Mouse (Mus musculus): ENCODE results near the gene Lnp1.
"Not testable (repeated sequence)": the region's sequence is repeated elsewhere in the genome, so short reads cannot be mapped to it uniquely, and the experiment has no call there.

The Lnp1 gene

DNA sequence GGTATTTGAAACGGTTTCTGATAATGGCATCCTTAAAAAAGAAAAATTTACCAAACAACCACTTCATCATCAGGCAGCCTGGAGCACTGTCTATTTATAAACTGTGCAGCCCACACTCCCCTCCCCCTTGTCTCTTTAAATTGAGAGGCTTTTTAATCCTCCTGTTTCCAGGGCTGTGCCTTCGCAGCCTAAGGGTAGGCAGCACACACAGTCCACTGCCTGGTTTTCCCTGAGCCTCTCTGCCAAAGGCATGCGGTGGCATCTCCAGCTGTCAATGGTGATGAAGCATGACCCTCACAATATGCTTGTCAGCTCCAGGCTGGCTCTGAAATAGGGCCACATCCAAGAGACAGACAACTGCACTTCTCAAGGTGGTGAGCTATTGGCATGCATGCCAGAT is at the start of gene Lnp1:
Gene Lnp1 (minus strand): TSS at position 39 of the 400 bp plus-strand sequence.
- no peak for DNase-seq

DNA sequence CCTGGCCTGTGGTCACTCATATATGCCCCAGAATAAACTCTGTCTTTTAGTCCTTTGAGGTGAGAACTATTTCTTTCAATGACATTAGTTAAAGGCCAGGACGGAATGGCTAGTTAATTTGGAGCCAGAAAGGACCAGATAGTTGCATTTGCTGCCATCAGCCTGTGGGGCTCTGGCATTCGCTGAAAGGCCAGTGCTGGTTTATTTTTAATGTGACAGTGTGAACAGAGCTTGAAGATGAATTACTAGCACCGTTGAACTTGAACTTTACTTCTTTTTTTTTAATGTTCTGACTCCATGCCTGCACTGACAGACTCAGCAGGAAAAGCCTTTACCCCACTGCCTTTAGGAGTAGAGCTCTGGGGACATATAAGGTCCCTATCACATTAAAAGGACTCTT is 46.8 kb upstream of the Lnp1 start:
- no peak for DNase-seq

DNA sequence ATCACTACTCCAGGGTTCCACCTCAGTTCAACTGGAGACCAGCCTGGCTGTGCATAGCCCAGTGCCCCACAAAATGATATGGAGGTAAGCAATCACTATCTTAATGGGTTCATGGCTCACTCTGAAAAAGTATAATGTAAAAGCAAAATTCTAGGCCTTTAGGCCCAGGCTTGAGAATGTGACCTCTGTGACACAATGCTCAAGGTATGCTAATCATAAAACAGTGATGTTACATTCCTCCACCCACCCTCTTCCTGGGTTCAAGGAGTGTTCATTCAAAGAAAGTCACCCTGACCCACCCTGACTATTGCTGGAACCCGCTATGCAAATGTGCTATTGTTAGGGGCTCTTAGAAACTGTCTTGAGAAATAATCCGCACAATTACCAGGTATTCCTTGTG is 30.4 kb upstream of the Lnp1 start:
- not testable (repeated sequence) for DNase-seq

DNA sequence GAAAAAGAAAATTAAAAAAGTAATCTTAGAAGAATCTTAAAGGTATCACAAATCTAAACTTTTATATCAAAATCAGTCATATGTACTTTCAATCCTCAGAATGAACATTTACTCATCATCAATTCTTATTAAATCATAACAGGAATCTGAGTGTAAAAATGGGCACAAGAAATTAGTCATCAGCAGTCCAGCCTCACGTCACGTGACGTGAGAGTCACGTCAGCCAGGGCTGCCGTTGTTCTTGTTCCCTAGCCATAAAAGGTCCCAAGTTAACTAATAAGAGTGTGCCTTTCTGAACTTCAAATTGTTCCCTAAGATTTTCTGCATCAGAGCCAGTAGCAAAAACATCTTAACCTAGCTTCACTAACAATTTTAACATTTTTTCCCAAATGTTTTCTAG is 21.2 kb upstream of the Lnp1 start:
- no peak for DNase-seq

DNA sequence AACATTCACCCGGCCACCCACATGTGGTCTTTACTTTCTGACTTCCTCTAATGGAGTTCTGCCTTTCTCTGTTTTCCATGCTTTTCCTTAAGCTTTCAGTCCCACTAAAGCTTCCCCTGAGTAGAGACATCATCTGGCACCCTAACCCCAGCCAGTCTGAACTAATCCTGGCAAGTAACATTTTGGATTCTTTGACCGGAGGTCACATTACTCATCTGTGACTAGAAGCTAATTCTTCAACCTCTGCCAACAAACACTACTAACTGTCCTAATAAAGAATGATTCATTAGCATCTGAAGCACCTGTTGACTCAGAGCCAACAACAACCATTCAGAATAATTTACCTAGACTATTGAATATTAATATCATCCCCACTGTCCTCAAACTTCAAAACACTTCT is 14.5 kb upstream of the Lnp1 start:
- DNase-seq = no peak

DNA sequence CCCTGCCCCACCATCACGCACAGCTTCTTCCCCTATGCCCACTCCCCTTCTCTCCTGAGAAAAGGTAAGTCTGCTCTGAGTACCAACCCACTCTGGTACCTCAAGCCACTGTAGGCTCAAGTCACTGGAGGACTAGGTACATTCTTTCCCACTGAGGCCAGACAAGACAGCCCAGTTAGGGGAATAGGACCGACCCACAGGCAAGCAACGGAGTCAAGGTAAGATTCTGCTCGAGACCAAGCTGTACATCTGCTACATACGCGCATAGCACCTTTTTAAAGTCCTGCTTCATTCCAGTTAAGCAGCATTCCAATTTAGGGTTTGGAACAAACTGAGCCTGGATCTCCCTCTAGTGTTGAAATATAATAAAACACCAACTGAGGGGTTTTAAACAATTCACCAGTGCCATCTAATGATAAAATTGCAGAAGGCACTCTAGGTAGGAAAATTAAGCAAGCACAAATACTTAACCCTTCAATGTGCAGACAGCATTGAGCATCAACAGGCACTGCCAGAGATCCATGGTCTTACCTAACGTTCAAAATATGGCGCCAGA is 7.7 kb downstream of the Lnp1 start:
- DNase-seq = no peak

DNA sequence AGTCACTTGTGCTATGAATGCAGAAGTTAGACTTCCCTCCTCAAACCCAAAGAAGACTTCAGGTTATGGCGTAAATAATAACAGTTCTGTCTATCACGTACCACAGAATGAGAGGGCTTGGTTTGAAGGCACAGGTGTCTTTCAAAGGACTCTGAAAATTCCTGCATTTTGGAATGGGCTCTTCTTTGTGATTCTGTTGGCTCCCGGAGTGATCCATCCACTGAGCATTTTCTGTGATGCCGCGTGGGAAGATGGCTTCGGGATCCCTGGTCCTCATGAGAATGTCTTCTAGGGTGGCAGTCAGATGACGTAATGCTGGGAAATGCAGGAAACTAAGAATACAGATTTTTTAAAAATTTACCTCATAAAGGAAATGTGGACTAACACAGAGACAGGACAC is 10.6 kb downstream of the Lnp1 start:
- no peak for DNase-seq

DNA sequence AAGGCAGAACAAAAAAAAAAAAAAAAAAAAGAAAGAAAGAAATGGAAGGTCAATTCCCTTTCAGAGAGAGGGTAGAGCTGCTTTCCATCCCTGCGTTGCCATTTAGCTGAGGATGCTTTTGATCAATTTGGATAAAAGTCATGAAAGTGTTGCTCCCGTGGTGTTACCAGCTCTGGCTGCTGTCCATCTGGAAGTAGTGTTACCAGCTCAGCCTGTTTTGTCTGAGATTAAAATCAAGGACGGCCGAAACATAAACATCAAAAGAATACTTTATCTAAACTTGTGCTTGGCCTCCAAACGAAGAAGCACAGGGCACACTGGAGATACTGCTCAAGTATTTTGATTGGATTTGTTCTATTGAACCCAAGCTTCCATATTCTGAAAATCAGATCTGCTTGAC is 18.9 kb downstream of the Lnp1 start:
- no peak for DNase-seq

DNA sequence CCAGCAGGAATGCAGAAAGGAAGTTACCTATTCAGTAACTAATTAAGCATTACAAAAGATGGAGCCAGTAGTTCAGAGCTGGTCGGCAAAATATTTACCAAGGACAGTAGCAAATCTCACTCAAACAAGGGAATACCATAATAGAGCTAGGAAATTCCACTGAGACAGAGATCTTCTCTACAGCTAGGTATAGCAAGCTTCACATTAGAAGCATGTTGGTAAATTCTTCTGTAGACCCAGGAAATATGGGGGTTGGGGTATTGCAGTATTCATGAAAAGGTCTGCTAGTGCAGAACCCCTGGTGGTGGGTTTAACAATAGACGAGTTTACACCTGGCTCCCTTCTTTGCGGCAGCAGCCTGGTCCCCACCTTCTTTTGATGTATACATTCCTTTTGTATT is 25.7 kb downstream of the Lnp1 start:
- not testable (repeated sequence) for DNase-seq

DNA sequence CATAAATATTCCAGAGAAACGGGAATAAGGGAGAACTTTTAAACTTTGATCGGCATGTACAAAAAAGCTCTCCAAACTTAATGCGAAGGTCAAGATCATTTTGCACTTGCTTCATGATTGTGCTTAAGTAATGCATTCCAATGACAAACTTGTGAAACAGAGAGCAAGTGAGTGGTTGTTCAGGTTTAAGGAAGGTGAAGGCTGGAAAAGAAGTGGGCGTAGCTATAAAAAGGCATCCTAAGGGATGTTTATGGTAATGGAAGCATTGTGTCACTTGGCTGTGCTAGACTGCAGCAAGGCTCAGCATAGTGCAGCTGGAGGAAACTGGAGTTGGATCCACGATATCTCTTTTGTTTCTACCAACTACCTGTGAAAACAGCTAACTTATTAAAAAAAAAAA is 36.3 kb downstream of the Lnp1 start:
- no peak for DNase-seq

DNA sequence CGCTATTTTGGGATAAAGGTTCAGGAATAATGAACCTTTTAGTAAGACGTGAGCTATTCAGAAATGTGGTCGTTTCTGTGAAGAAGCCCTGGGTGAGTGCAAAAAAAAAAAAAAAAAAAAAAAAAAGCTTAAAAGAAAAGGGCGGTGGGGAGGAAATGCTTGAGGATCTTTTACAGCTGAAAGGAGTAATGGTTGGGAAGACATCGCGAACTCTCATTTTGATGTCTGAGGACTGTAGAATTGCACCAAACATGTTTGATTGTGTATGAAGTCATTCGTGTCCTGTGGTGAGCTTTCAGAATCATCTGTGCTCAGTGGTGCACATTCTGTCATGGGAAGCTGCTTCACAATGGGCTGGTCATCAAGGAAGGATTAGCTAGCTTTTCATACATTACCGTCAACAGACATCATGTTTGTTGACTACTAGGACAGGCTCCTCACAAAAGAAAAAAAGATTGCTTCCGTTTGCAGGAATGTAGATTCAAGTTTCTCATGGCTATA is 41.2 kb downstream of the Lnp1 start:
- no peak for DNase-seq

DNA sequence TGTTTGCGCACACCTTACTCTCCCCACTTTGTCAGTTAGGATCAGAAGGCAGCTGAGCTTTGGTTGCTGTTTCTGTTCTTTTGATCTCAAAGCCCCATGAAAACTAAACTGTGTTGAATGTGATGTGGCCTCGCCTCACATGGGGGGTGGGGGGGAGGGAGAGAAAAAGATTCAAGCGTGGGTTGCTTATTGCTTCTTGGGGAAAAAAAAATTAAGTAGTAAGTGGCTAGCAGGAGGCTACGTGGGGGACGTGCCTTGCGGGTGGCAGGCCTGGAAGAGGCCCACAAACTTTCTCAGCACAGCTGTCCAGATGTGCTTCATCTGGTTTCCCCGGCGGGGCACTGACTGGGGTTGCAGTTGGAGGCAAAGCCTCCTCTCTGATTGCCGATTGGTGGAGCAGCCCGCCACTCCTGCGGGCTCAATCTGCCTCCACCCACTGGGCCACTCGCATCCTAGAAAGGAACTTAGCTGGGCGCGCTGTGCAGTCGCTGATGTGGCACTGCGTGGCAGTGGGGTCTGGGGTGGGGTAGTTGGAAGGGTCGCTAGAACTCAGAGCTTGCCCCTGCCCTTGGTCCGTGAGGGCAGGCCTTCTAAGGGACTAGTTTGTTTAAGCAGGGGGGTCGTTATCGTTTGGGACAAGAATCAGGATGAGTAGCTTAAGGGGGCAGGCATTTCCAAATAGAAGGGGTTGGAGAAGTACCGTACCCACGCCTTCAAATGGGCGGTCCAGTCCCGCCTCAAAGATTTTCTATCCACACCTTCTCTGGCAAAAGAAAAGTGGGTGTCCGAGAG is 41.8 kb downstream of the Lnp1 start, which contains the start of gene Tmem45a:
Gene Tmem45a (minus strand): TSS at position 343 of the 792 bp plus-strand sequence.
- peak; percentile 2 for DNase-seq

DNA sequence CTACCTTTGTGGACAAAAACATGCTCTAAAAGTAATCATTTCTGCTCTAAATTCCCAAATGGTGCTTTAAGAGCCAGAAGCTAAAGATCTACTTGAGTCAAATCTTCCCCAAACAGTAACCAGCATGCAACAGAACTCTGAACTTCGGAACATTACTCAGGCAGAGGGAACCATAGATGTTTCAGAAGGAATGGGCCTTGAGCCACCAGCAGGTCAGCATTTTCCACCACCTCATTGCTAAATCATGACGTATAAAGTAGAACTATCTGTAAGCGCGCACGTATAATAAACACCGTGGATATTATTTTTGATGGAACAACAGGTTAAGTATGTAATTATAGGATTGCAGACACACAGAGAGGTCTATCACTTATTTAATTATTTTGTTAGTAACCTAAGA is 43.0 kb downstream of the Lnp1 start:
- no peak for DNase-seq

DNA sequence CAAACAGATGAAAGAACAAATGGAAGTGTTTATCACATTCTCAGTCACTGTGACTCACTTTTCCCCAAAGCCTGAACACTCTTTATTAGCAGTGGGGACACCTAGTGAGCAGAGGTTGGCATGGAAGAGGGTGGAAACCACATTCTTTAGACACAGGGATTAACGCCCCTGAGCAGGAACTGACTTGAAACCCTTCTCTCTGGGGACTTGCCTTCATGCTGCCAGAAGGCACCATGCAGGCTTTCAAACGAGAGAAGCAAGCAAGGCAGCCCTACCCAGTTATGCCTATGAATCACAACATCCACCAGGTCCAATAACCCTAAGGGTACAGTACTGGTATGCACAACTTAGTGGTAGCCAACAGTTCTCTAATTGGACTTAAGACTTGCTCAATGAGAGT is 54.5 kb downstream of the Lnp1 start:
- DNase-seq = no peak

DNA sequence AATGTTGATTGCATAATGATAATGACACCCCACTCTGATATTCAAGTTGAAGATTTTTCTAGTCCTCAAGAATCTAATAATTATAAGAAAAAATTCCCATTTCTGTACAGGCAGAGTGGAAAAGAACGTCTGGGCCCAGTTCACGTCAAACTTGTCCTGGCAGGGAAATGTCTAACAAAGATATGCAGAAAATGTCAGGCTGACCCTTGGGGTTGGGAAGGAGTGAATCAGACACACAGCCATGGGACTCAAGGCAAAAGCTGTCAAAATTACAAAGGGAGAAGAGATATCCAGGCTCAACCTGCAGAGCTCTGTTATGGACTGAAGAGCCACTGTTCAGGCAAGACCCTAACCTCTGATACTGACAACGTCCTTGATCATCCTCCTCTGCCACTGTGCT is 57.4 kb downstream of the Lnp1 start:
- DNase-seq = no peak

DNA sequence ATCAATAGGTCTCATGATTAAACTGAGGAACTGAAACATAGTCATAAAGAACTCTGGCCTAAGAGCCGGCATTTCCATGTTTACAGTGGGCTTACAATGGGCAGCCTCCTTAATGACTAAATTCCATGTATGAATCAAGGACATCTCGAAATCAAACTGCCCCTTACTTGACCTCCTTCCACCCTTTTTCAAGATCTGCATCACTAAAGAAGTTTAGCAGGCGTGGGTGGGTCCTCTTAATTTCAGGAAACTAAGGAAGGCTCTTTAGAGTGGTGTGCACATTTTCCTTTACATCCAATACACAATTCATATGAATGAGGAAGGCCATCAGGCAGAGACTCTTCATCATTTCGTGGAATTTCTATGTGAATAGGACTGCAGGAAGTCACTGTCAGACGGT is 59.5 kb downstream of the Lnp1 start:
- DNase-seq = no peak

DNA sequence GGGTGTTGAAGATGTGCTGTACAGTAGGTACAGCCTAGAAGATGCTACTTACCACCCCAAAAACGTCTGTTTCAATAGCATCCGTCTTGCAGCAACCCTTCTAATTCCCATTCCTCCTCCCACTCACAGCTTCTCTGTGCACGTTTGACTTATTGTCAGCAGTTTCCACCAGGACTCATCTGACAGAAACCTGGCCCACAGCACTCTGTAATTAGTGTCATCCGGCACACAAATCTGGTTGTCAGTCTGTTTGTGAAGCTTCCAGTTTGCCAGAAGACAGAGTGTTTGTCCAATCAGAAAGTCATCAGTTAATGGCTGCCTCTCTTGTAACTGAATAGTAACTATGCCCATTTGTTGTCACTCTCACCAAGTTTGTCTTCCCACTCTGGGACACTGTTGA is 60.3 kb downstream of the Lnp1 start:
- no peak for DNase-seq

Data from cerebellum, adult 11 months (tissue).